Mouse (Mus musculus): ENCODE measurements around the gene Rbp3.

- no peak for TF ChIP-seq HCFC1 (IDR thresholded peaks at IDR 0.05; ENCODE audit: low read depth, low read length)
- TF ChIP-seq MYC (IDR thresholded peaks at IDR 0.05; ENCODE audit: low read depth, low read length) = no peak
- no peak for TF ChIP-seq MYB (IDR thresholded peaks at IDR 0.05; ENCODE audit: low read depth, low read length)
- TF ChIP-seq CTCF (IDR thresholded peaks at IDR 0.05 in 2 of 3, conservative IDR thresholded peaks at IDR 0.05 in 1 of 3; ENCODE audit: control insufficient read depth in 1 of 3, insufficient read depth in 1 of 3, low read depth in 2 of 3, low read length in 3 of 3, poor library complexity in 1 of 3, severe bottlenecking in 1 of 3) = no peak
- no peak for TF ChIP-seq ZNF384 (IDR thresholded peaks at IDR 0.05; ENCODE audit: low read depth, low read length)
- TF ChIP-seq USF2 (IDR thresholded peaks at IDR 0.05; ENCODE audit: borderline replicate concordance in 1 of 2, insufficient read depth in 1 of 2, low read depth in 1 of 2, low read length in 2 of 2) = no peak
- TF ChIP-seq POLR2A (IDR thresholded peaks at IDR 0.05; ENCODE audit: control insufficient read depth in 1 of 2, insufficient read depth in 1 of 2, low read depth in 1 of 2, low read length in 2 of 2, poor library complexity in 1 of 2) = no peak
- TF ChIP-seq UBTF (IDR thresholded peaks at IDR 0.05; ENCODE audit: borderline replicate concordance, insufficient read depth, low read depth, low read length) = no peak
- no peak for TF ChIP-seq TAL1 (IDR thresholded peaks at IDR 0.05; ENCODE audit: low read length)
- no peak for TF ChIP-seq GATA1 (IDR thresholded peaks at IDR 0.05; ENCODE audit: low read depth, low read length)
- TF ChIP-seq ZC3H11A (IDR thresholded peaks at IDR 0.05; ENCODE audit: low read depth, low read length) = no peak
- no peak for TF ChIP-seq SMC3 (IDR thresholded peaks at IDR 0.05; ENCODE audit: low read depth, low read length)
- no peak for TF ChIP-seq POLR2AphosphoS5 (IDR thresholded peaks at IDR 0.05; ENCODE audit: borderline replicate concordance, low read depth, low read length)
- no peak for TF ChIP-seq ELF1 (IDR thresholded peaks at IDR 0.05; ENCODE audit: low read depth, low read length)
These were observed 20.0 kb upstream of the Rbp3 start for GRCm38 (mm10) chr14:33933778-33934317.
